Mouse (Mus musculus) embryo, embryonic 10.5 days (tissue): ENCODE measurements at regions not wholly inside any gene's neighbourhood (a gene's known extent, or its start where the extent isn't known, plus 50 kb on each side); places are given as distances from the start of the nearest gene placed in this dataset.

Source experiments
- DNase-seq: peaks from one replicate; pipeline ENCODE4 v3.0.0-alpha.2; 2015; ENCODE audit warnings: low spot score

GRCm38 (mm10) chr13:98579731-98580130 lies 57.5 kb downstream of the Tmem174 start:
- DNase-seq, result no peak

GRCm38 (mm10) chr13:98578426-98579066 lies 58.7 kb downstream of the Tmem174 start:
- DNase-seq, result no peak

GRCm38 (mm10) chr13:98576061-98576460 lies 61.1 kb downstream of the Tmem174 start:
- no peak for DNase-seq

GRCm38 (mm10) chr13:98574057-98574323 lies 63.2 kb downstream of the Tmem174 start:
- DNase-seq, result no peak

- DNase-seq, result no peak
Measured at GRCm38 (mm10) chr13:98573261-98574056, 63.8 kb downstream of the Tmem174 start.

GRCm38 (mm10) chr13:98572581-98573260 lies 64.5 kb downstream of the Tmem174 start:
- peak; percentile 81 for DNase-seq

- peak; percentile 60 for DNase-seq
Measured at GRCm38 (mm10) chr13:98572011-98572570, 65.1 kb downstream of the Tmem174 start.

- no peak for DNase-seq
Measured at GRCm38 (mm10) chr13:98571051-98571450, 66.2 kb downstream of the Tmem174 start.

GRCm38 (mm10) chr13:98555693-98556092 lies 63.9 kb upstream of the Gm10320 start:
- DNase-seq, result no peak

GRCm38 (mm10) chr13:98551471-98552020 lies 59.7 kb upstream of the Gm10320 start:
- no peak for DNase-seq

- DNase-seq, result no peak
Measured at GRCm38 (mm10) chr13:98547223-98547622, 55.4 kb upstream of the Gm10320 start.

- DNase-seq, result peak; percentile 34
Measured at GRCm38 (mm10) chr13:98546116-98546515, 54.3 kb upstream of the Gm10320 start.

- no peak for DNase-seq
Measured at GRCm38 (mm10) chr13:98545398-98545797, 53.6 kb upstream of the Gm10320 start.

- DNase-seq, result no peak
Measured at GRCm38 (mm10) chr13:98544051-98544450, 52.2 kb upstream of the Gm10320 start.
